Mouse (Mus musculus) intestine, postnatal 0 days (tissue): ENCODE data around the gene Megf11. TPM values are rescaled to one million over a fixed set of nuclear protein-coding genes. Genes with fewer than 3 reads are reported as not detected.

ENCODE experiments used
- ATAC-seq: fragments of 200-750 bp; cut with Nextera tagmentation; 2 replicates; pipeline ENCODE4 v1.8.0; 2017; ENCODE audit warnings: mild to moderate bottlenecking, moderate TSS enrichment, moderate library complexity
- H3K27ac ChIP-seq: fragments of 300-500 bp; sonication (generic); 2 replicates; pipeline ENCODE4 v1.5.1; 2014; ENCODE audit warnings: mild to moderate bottlenecking, low read depth, low read length, moderate library complexity
- H3K27me3 ChIP-seq: fragments of 300-500 bp; sonication (generic); replicated peaks from 2 replicates; pipeline ENCODE4 v1.6.1; 2014; ENCODE audit warnings: low read length, mixed read lengths; ENCODE audit not compliant: control insufficient read depth, insufficient read depth
- H3K36me3 ChIP-seq: fragments of 300-500 bp; sonication (generic); 2 replicates; pipeline ENCODE4 v1.6.1; 2014; ENCODE audit warnings: mild to moderate bottlenecking, moderate library complexity; ENCODE audit not compliant: control insufficient read depth, insufficient read depth
- H3K4me1 ChIP-seq: fragments of 300-500 bp; sonication (generic); replicated peaks from 2 replicates; pipeline ENCODE4 v1.6.1; 2014; ENCODE audit warnings: antibody characterized with exemption, low read length, mixed read lengths; ENCODE audit not compliant: control insufficient read depth, insufficient read depth
- H3K4me2 ChIP-seq: fragments of 300-500 bp; sonication (generic); replicated peaks from 2 replicates; pipeline ENCODE4 v1.6.1; 2014; ENCODE audit warnings: low read depth, mild to moderate bottlenecking, moderate library complexity
- H3K4me3 ChIP-seq: fragments of 300-500 bp; sonication (generic); 2 replicates; pipeline ENCODE4 v1.5.1; 2014; ENCODE audit warnings: low read depth, low read length
- H3K9ac ChIP-seq: fragments of 300-500 bp; sonication (generic); 2 replicates; pipeline ENCODE4 v1.6.1; 2014; ENCODE audit warnings: mild to moderate bottlenecking, low read depth, low read length
- H3K9me3 ChIP-seq: fragments of 300-500 bp; sonication (generic); 2 replicates; pipeline ENCODE4 v1.6.1; 2016; ENCODE audit warnings: mixed run types; ENCODE audit not compliant: control insufficient read depth
- CTCF ChIP-seq: sonication (generic); IDR thresholded peaks from 2 replicates; pipeline ENCODE4 v1.5.1; 2016; ENCODE audit warnings: low read depth, mild to moderate bottlenecking, control low read depth, antibody characterized with exemption, moderate library complexity
- WGBS: fragments of 180-500 bp; shearing (Covaris S2); extraction: QIAGEN DNeasy Blood & Tissue Kit; methylation state at CpG from one replicate; pipeline ENCODE4 v1.1.7; 2014; 5-methylcytosine and 5-hydroxymethylcytosine counted together
- polyA plus RNA-seq: library from polyadenylated mRNA; unstranded; fragments of >200 nt; fragmentation: Nextera tagmentation; extraction: Ambion mirVana; gene quantifications from 2 replicates; pipeline ENCODE4 v1.2.1, GENCODE M21; 2015

Megf11 gene
- polyA plus RNA-seq, 1 experiment from 2014 or later, result 0.69 TPM

DNA sequence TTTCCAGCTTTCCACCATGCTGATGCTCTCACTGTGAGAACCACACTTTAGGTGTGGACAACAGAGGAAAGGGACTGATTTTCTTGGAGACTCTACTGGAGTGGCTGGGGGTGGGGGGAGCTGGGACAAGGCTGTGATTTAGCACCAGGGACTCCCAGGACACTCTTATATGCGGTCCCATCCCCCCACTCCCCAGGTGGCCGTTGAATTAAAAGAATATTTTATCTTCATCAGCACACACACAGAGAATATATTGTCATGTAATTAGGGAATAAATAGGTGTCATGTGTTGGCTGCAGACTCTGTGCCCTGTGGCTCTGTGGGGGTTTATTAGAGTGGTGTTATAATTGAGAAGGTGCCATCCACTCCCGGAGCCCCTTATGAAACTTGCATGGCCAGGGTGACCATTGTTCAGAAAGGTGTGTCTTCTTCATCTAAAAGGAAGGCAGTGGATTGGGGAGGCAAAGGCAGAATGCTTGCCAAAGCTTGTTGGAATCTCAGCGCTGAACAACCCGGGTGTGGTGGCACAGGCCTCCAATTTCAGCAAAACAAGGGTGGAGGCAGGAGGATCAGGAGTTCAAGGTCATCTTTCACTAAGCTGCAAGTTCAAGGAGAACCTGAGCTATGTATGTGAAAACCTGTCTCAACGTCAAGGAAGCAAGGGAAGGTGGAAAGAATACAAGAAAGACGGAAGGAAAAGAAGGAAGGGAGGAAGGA lies 4.3 kb downstream of the Megf11 start:
- no peak for TF ChIP-seq CTCF
- WGBS, result 58% methylated on average over 7 of the region's 7 CpGs
- no peak overlapping the region for H3K9ac ChIP-seq
- no peaks in the 10 kb centered on the region for H3K9me3 ChIP-seq
- H3K27ac ChIP-seq, result no peak overlapping the region
- H3K27me3 ChIP-seq, result peaks cover 39% of the 10 kb centered on the region
- H3K4me1 ChIP-seq, result no peaks in the 10 kb centered on the region
- H3K4me2 ChIP-seq, result no peak overlapping the region
- H3K36me3 ChIP-seq, result no peaks in the 10 kb centered on the region
- ATAC-seq, result no peak
- H3K4me3 ChIP-seq, result no peak overlapping the region

DNA sequence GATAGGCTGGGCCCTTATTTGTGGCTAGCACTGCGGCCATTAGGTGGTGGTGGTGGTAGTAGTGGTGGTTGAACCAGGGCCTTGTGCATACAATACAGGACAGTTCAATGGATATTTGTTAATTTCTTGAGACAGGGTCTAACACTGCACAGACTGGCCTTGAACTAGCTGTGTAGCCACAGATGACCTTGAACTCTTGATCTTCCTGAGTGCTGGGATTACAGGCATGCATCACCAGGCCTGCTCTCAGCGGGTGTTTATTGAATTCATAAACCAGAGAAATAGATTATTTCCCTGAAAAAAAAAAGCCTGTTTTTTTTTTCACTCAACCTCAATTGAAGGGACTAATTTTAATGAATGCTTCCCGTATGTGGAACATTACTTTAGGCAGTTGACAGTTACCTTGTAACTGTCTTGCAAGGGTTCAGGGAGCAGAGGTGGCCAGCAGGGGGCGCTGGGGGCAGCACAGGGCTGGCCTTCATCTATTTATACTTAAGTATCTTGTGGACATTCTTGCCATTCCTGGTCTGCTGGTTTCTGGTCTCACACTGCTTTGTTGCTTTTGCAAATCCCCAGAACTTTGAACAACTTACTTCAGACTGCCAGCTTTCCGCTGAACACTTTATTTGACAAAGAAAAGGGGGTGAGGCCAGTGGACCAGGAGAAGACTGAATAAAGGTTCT lies 8.6 kb downstream of the Megf11 start:
- ATAC-seq, result no peak
- peak; percentile 88 for TF ChIP-seq CTCF
- WGBS, result 47% methylated on average over 5 of the region's 5 CpGs

DNA sequence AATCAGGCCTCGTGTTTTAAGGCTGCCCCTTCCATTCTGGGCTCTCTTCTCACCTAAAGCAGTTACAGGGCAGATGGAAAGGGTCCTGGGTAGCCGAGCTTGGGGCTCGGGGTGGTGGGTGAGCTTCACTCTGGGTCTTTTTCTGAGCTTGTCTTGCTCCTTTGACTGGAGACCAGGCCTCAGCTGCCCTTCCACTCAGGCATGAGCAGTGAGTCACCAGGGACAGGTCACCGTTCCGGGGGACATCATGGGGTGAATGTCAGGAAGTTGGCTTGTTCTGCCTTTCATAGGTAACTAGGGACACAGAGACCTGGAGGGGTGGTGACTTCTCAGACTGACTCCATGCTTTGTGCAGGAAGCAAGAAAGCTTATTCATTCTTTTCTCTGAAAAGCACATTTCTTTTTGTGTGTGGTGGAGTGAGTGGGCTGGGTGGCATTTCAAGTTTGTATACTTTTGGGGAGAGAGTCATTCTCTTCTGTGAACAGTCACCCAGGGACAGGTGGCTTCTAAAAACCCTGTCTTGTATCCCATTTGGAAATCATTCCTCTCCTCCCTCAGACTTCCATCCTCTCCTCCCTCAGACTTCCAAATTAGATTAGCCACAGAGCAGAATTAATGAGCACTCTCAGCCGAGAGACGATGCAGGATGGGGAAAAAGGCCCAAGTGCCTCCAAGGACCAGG lies 10.0 kb downstream of the Megf11 start:
- Histone ChIP-seq H3K4me2 (no peak overlapping the region), H3K27ac (no peak overlapping the region), H3K4me3 (no peak overlapping the region), H3K36me3 (no peaks in the 10 kb centered on the region), H3K9me3 (no peaks in the 10 kb centered on the region), H3K27me3 (0 out of 2 replicates have a peak, but pooled peaks cover 4% of the 10 kb centered on the region), H3K9ac (no peak overlapping the region), H3K4me1 (no peaks in the 10 kb centered on the region)
- TF ChIP-seq CTCF, result no peak
- 83% methylated on average over 7 of the region's 7 CpGs for WGBS
- ATAC-seq, result no peak

More for the DNA sequence above, 8.6 kb downstream of the Megf11 start:
- no peaks in the 10 kb centered on the region for H3K4me1 ChIP-seq
- H3K27ac ChIP-seq, result no peak overlapping the region
- no peaks in the 10 kb centered on the region for H3K36me3 ChIP-seq
- H3K9ac ChIP-seq, result no peak overlapping the region
- H3K4me3 ChIP-seq, result no peak overlapping the region
- H3K27me3 ChIP-seq, result 0 out of 2 replicates have a peak, but pooled peaks cover 4% of the 10 kb centered on the region
- no peak overlapping the region for H3K4me2 ChIP-seq
- no peaks in the 10 kb centered on the region for H3K9me3 ChIP-seq

DNA sequence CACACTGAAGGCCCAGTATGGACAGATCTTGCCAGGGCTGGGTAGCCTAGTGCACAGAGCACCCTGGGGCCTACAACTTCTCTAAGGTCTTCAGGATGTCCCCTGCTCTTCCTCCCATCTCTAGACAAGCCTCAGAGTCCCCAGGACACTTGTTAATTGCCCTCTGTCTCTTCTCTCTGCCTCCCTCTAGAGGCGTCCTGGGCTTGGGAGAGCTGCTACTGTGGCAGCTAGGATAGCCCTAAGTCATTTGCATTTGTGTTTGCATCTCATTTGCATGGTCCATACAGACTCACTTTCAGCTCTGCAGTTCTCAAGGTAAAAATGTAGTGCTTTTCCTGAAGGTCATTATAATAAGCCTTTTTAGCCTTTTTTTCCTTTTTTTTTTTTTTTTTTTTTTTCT lies 11.7 kb downstream of the Megf11 start:
- Histone ChIP-seq H3K9ac (no peak overlapping the region), H3K4me3 (no peak overlapping the region), H3K4me1 (no peaks in the 10 kb centered on the region), H3K27ac (no peak overlapping the region), H3K9me3 (no peaks in the 10 kb centered on the region), H3K27me3 (no peaks in the 10 kb centered on the region), H3K4me2 (no peak overlapping the region), H3K36me3 (no peaks in the 10 kb centered on the region)
- ATAC-seq, result no peak
- 20% methylated on average over 1 of the region's 1 CpGs for WGBS
- peak; percentile 78 for TF ChIP-seq CTCF

DNA sequence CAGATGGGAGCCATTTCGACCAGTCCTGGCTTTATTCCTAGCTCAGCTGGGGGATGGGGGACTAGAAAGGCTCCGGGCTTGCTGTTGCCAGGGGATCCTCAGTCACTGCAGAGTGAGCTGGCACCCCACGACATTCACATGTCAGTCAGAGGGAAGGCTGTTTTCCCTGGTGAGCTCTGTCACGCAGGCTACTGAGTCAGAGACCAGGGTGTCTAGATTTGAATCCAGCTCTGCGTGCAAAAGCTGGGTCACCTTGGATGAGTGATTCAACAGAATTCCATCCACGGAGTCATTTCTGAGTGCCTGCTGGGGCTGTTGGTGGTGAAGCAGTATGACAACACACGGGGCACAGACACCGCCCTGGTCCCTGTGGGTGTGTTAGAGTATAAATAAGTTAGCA lies 13.7 kb downstream of the Megf11 start:
- TF ChIP-seq CTCF, result no peak
- no peaks in the 10 kb centered on the region for H3K9me3 ChIP-seq
- H3K4me2 ChIP-seq, result no peak overlapping the region
- no peaks in the 10 kb centered on the region for H3K27me3 ChIP-seq
- ATAC-seq, result no peak
- H3K4me3 ChIP-seq, result no peak overlapping the region
- H3K4me1 ChIP-seq, result no peaks in the 10 kb centered on the region
- H3K36me3 ChIP-seq, result no peaks in the 10 kb centered on the region
- H3K27ac ChIP-seq, result no peak overlapping the region
- 71% methylated on average over 8 of the region's 8 CpGs for WGBS
- no peak overlapping the region for H3K9ac ChIP-seq

DNA sequence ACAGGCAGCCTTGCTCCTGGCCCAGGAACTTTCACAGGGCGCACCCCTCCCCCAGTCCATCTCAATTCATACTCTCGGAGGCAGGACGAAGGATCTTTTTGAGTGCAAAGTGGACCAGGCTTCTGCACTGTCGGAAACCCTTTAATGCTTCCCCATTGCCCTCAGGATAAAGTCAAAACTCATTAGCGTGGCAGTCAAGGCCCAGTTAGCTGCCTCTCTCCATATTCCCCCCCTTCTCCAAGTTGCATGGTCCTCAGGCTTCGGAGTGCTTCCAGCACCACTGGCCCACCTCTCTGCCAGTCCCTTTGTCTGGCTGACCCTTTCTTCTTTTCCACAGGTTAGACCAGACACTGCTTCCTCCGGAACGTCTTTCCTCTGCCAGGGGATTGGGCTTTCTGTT lies 16.7 kb downstream of the Megf11 start:
- no peak overlapping the region for H3K4me2 ChIP-seq
- no peaks in the 10 kb centered on the region for H3K36me3 ChIP-seq
- H3K9me3 ChIP-seq, result no peaks in the 10 kb centered on the region
- no peak overlapping the region for H3K4me3 ChIP-seq
- no peak overlapping the region for H3K27ac ChIP-seq
- H3K27me3 ChIP-seq, result no peaks in the 10 kb centered on the region
- no peak overlapping the region for H3K9ac ChIP-seq
- WGBS, result 87% methylated on average over 8 of the region's 8 CpGs
- ATAC-seq, result no peak
- TF ChIP-seq CTCF, result no peak
- no peaks in the 10 kb centered on the region for H3K4me1 ChIP-seq
